ENCODE assay signal across 30 mouse cellular contexts in the genomic region with DNA sequence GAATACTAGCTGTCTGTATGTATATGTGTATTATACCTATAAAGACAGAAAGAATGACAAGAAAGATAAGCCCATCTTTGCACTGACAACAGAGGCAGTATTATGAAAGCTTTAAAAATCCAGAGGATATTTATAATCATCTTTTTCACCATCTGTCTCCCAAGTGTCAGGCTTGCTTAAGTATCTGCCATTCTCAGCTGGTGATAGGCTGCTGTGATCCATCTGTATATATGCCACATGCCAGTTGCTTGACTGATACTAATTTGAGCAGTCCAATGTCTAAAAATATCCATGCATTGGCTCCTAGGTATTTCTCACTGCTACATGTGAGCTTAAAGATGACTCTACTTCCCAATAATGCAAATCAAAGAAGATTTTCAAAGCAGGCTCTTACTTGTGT.
DNase-seq lines count a peak whose midpoint lies in the region; ATAC-seq and TF ChIP-seq lines count a peak whose summit lies in the region.
"Had no signal": no experiment of that assay in that cellular context is flagged by ENCODE, and none has a peak within 500 bp of the region (broad histone marks: within the 10 kb centered on the region; RNA-seq: fewer than 3 reads in every experiment).

No protein-coding gene starts in this region.

- no peaks in the 10 kb centered on the region for H3K9me3 ChIP-seq in forebrain, embryonic 13.5 days (replicated peaks)
- H3K9me3 ChIP-seq in forebrain, embryonic 10.5 days = no peaks in the 10 kb centered on the region
- no peaks in the 10 kb centered on the region for H3K9me3 ChIP-seq in hindbrain, postnatal 0 days (ENCODE audit: low read length)
- H3K9me3 ChIP-seq in hindbrain, embryonic 13.5 days = no peaks in the 10 kb centered on the region
- H3K9me3 ChIP-seq: embryonic facial prominence, embryonic 12.5 days; heart, embryonic 12.5 days had no signal

- no peak overlapping the region for H3K4me3 ChIP-seq in forebrain, embryonic 13.5 days
- no peak overlapping the region for H3K4me3 ChIP-seq in forebrain, embryonic 10.5 days
- H3K4me3 ChIP-seq in hindbrain, postnatal 0 days (ENCODE audit: low read length) = no peak overlapping the region
- no peak overlapping the region for H3K4me3 ChIP-seq in hindbrain, embryonic 13.5 days
- H3K4me3 ChIP-seq: embryonic facial prominence, embryonic 12.5 days; heart, adult 2 months; heart, embryonic 12.5 days had no signal

- H3K4me2 ChIP-seq in forebrain, embryonic 13.5 days = no peak overlapping the region
- no peak overlapping the region for H3K4me2 ChIP-seq in hindbrain, postnatal 0 days (ENCODE audit: low read depth, low read length)
- no peak overlapping the region for H3K4me2 ChIP-seq in hindbrain, embryonic 13.5 days
- H3K4me2 ChIP-seq: embryonic facial prominence, embryonic 12.5 days; heart, embryonic 12.5 days; hindbrain, embryonic 14.5 days had no signal

- no peaks in the 10 kb centered on the region for H3K36me3 ChIP-seq in forebrain, embryonic 13.5 days (ENCODE audit: poor library complexity, severe bottlenecking)
- no peaks in the 10 kb centered on the region for H3K36me3 ChIP-seq in forebrain, embryonic 10.5 days (replicated peaks)
- H3K36me3 ChIP-seq in hindbrain, postnatal 0 days (ENCODE audit: insufficient read depth, low read length) = no peaks in the 10 kb centered on the region
- H3K36me3 ChIP-seq in hindbrain, embryonic 13.5 days = no peaks in the 10 kb centered on the region
- H3K36me3 ChIP-seq: embryonic facial prominence, embryonic 12.5 days; heart, embryonic 12.5 days had no signal

- DNase-seq in forebrain, embryonic 10.5 days (ENCODE audit: extremely low spot score, low spot score) = no peak
- peak; percentile 10 for DNase-seq in hindbrain, postnatal 0 days (ENCODE audit: low spot score)
- DNase-seq in retina, postnatal 1 day = peak; percentile 10
- no peak for DNase-seq in retina, embryonic 14.5 days (ENCODE audit: low spot score)
- no peak for DNase-seq in gastrocnemius, postnatal 14 days
- DNase-seq: adrenal gland, postnatal 10 days; cerebellum, adult 18-20 months; cerebellum, postnatal 14 days; heart, adult 2 months; heart, postnatal 4 days; kidney, adult 11 months; kidney, postnatal 14 days; left cerebral cortex, postnatal 4 days; liver; lung, adult 2 months; lung, postnatal 10 days; midbrain, embryonic 14.5 days; right cerebral cortex, postnatal 4 days; thymus, adult 2 months; thymus, postnatal 36 days had no signal

- H3K9ac ChIP-seq in forebrain, embryonic 13.5 days = no peak overlapping the region
- no peak overlapping the region for H3K9ac ChIP-seq in hindbrain, postnatal 0 days (replicated peaks; ENCODE audit: low read length)
- H3K9ac ChIP-seq in hindbrain, embryonic 13.5 days = no peak overlapping the region
- H3K9ac ChIP-seq: embryonic facial prominence, embryonic 12.5 days; heart, embryonic 12.5 days; hindbrain, embryonic 14.5 days; liver, embryonic 14.5 days had no signal

- peak; percentile 57; the same call in 1 of the 2 replicates for ATAC-seq in forebrain, embryonic 13.5 days
- ATAC-seq in hindbrain, postnatal 0 days = no peak
- no peak for ATAC-seq in hindbrain, embryonic 13.5 days (ENCODE audit: low FRiP score)
- ATAC-seq: inflammation-experienced regulatory T-cells, adult 6 months; Patski had no signal

- intact Hi-C loops in gastrocnemius, postnatal 14 days (cut with DNase I; ENCODE audit: low total_unique reads) = no loop called here

- no peaks in the 10 kb centered on the region for H3K4me1 ChIP-seq in forebrain, embryonic 13.5 days
- no peaks in the 10 kb centered on the region for H3K4me1 ChIP-seq in forebrain, embryonic 10.5 days
- no peaks in the 10 kb centered on the region for H3K4me1 ChIP-seq in hindbrain, postnatal 0 days (ENCODE audit: insufficient read depth, low read length)
- no peaks in the 10 kb centered on the region for H3K4me1 ChIP-seq in hindbrain, embryonic 13.5 days (replicated peaks)
- H3K4me1 ChIP-seq: embryonic facial prominence, embryonic 12.5 days; heart, embryonic 12.5 days had no signal

- H3K27ac ChIP-seq in forebrain, embryonic 13.5 days = no peak overlapping the region
- no peak overlapping the region for H3K27ac ChIP-seq in forebrain, embryonic 10.5 days
- H3K27ac ChIP-seq in hindbrain, postnatal 0 days = no peak overlapping the region
- no peak overlapping the region for H3K27ac ChIP-seq in hindbrain, embryonic 13.5 days
- H3K27ac ChIP-seq: embryonic facial prominence, embryonic 12.5 days; heart, adult 2 months; hindbrain, embryonic 14.5 days; liver, embryonic 14.5 days; macrophage; stomach, postnatal 0 days had no signal

- TF ChIP-seq CTCF in hindbrain, postnatal 0 days (IDR thresholded peaks at IDR 0.05; ENCODE audit: low read depth) = no peak

- H3K27me3 ChIP-seq in forebrain, embryonic 13.5 days = no peaks in the 10 kb centered on the region
- no peaks in the 10 kb centered on the region for H3K27me3 ChIP-seq in forebrain, embryonic 10.5 days (ENCODE audit: poor library complexity, severe bottlenecking)
- no peaks in the 10 kb centered on the region for H3K27me3 ChIP-seq in hindbrain, postnatal 0 days (ENCODE audit: insufficient read depth, low read length)
- no peaks in the 10 kb centered on the region for H3K27me3 ChIP-seq in hindbrain, embryonic 13.5 days
- H3K27me3 ChIP-seq: embryonic facial prominence, embryonic 12.5 days; heart, embryonic 12.5 days; Patski had no signal

Comparison
In these comparisons a context has a peak if more than half of its experiments do, and no peak if none do; other contexts are left out.
1. DNase-seq: peak in hindbrain, postnatal 0 days (single experiment) and retina, postnatal 1 day (single experiment); none in forebrain, embryonic 10.5 days (single experiment), retina, embryonic 14.5 days (single experiment) and gastrocnemius, postnatal 14 days (single experiment).